Mouse (Mus musculus): ENCODE measurements around the gene St6galnac3. TPM values are rescaled to one million over a fixed set of nuclear protein-coding genes. Genes with fewer than 3 reads are reported as not detected.

Gene St6galnac3
- polyA plus RNA-seq, 1 experiment from 2014 or later = 31.9 TPM

- Histone ChIP-seq H3K4me2 (no peak overlapping the region), H3K36me3 (no peaks in the 10 kb centered on the region), H3K4me1 (no peaks in the 10 kb centered on the region), H3K4me3 (no peak overlapping the region), H3K9ac (no peak overlapping the region), H3K9me3 (no peaks in the 10 kb centered on the region), H3K27ac (no peak overlapping the region), H3K27me3 (no peaks in the 10 kb centered on the region)
- no peak for ATAC-seq (ENCODE audit: borderline replicate concordance, extremely low read depth, low FRiP score, low TSS enrichment)
- WGBS = 79% methylated on average over 2 of the region's 2 CpGs
These were observed 551.4 kb downstream of the St6galnac3 start for GRCm38 (mm10) chr3:153173567-153173966.

GRCm38 (mm10) chr3:153170146-153170545 lies 554.8 kb downstream of the St6galnac3 start:
- Histone ChIP-seq H3K36me3 (no peaks in the 10 kb centered on the region), H3K9ac (no peak overlapping the region), H3K27me3 (no peaks in the 10 kb centered on the region), H3K9me3 (no peaks in the 10 kb centered on the region), H3K4me1 (no peaks in the 10 kb centered on the region), H3K27ac (no peak overlapping the region), H3K4me2 (no peak overlapping the region), H3K4me3 (no peak overlapping the region)
- 87% methylated on average over 4 of the region's 4 CpGs for WGBS
- no peak for ATAC-seq (ENCODE audit: borderline replicate concordance, extremely low read depth, low FRiP score, low TSS enrichment)

- no peak for ATAC-seq (ENCODE audit: borderline replicate concordance, extremely low read depth, low FRiP score, low TSS enrichment)
- H3K27me3 ChIP-seq = no peaks in the 10 kb centered on the region
- no peak overlapping the region for H3K27ac ChIP-seq
- H3K4me1 ChIP-seq = no peaks in the 10 kb centered on the region
- H3K4me3 ChIP-seq = no peak overlapping the region
- no peaks in the 10 kb centered on the region for H3K36me3 ChIP-seq
- no peak overlapping the region for H3K9ac ChIP-seq
- 80% methylated on average over 11 of the region's 11 CpGs for WGBS
- H3K9me3 ChIP-seq = no peaks in the 10 kb centered on the region
- H3K4me2 ChIP-seq = no peak overlapping the region
These were observed 555.2 kb downstream of the St6galnac3 start for GRCm38 (mm10) chr3:153169744-153170143.

GRCm38 (mm10) chr3:153161676-153162075 lies 563.3 kb downstream of the St6galnac3 start:
- no peak for ATAC-seq (ENCODE audit: borderline replicate concordance, extremely low read depth, low FRiP score, low TSS enrichment)
- WGBS = 43% methylated on average over 9 of the region's 9 CpGs

GRCm38 (mm10) chr3:153160683-153161082 lies 564.3 kb downstream of the St6galnac3 start:
- H3K4me2 ChIP-seq = no peak overlapping the region
- H3K27me3 ChIP-seq = no peaks in the 10 kb centered on the region
- H3K4me1 ChIP-seq = no peaks in the 10 kb centered on the region
- no peak for ATAC-seq (ENCODE audit: borderline replicate concordance, extremely low read depth, low FRiP score, low TSS enrichment)
- H3K4me3 ChIP-seq = no peak overlapping the region
- no peaks in the 10 kb centered on the region for H3K36me3 ChIP-seq
- no peaks in the 10 kb centered on the region for H3K9me3 ChIP-seq
- WGBS = 76% methylated on average over 5 of the region's 5 CpGs
- no peak overlapping the region for H3K27ac ChIP-seq
- H3K9ac ChIP-seq = no peak overlapping the region

More at GRCm38 (mm10) chr3:153161676-153162075, 563.3 kb downstream of the St6galnac3 start:
- no peak overlapping the region for H3K27ac ChIP-seq
- no peaks in the 10 kb centered on the region for H3K9me3 ChIP-seq
- no peaks in the 10 kb centered on the region for H3K4me1 ChIP-seq
- H3K4me2 ChIP-seq = no peak overlapping the region
- no peaks in the 10 kb centered on the region for H3K27me3 ChIP-seq
- no peak overlapping the region for H3K4me3 ChIP-seq
- no peaks in the 10 kb centered on the region for H3K36me3 ChIP-seq
- no peak overlapping the region for H3K9ac ChIP-seq

- Histone ChIP-seq H3K4me1 (no peaks in the 10 kb centered on the region), H3K4me2 (no peak overlapping the region), H3K9ac (no peak overlapping the region), H3K27me3 (no peaks in the 10 kb centered on the region), H3K27ac (no peak overlapping the region), H3K9me3 (no peaks in the 10 kb centered on the region), H3K36me3 (no peaks in the 10 kb centered on the region), H3K4me3 (no peak overlapping the region)
- peak; percentile 77; the same call in 1 of the 2 replicates for ATAC-seq (ENCODE audit: borderline replicate concordance, extremely low read depth, low FRiP score, low TSS enrichment)
- 15% methylated on average over 2 of the region's 2 CpGs for WGBS
These were observed 576.1 kb downstream of the St6galnac3 start for GRCm38 (mm10) chr3:153148887-153149286.

Small RNA genes lying within 50 kb of the gene (microRNA-seq; reads per million reads assigned to microRNA genes)
- gene Gm27405 = not detected

Other genes with a start within 250 kb of the St6galnac3 start
- gene Asb17, start 119.0 kb upstream of the St6galnac3 start, polyA plus RNA-seq (2015; fragmentation: Nextera tagmentation; extraction: Ambion mirVana) = 0.05 and 0.08 TPM in 2 replicates
- 0.06 and 0.11 TPM in 2 replicates for gene Msh4, start 181.0 kb upstream of the St6galnac3 start, polyA plus RNA-seq (2015; fragmentation: Nextera tagmentation; extraction: Ambion mirVana)
- gene Rabggtb, start 187.8 kb upstream of the St6galnac3 start, polyA plus RNA-seq (2015; fragmentation: Nextera tagmentation; extraction: Ambion mirVana) = 48.6 and 49.6 TPM in 2 replicates
- 53.2 and 60.5 TPM in 2 replicates for gene Acadm, start 219.5 kb upstream of the St6galnac3 start, polyA plus RNA-seq (2015; fragmentation: Nextera tagmentation; extraction: Ambion mirVana)
- 0.25 and 0.33 TPM in 2 replicates for gene Slc44a5, start 248.3 kb upstream of the St6galnac3 start, polyA plus RNA-seq (2015; fragmentation: Nextera tagmentation; extraction: Ambion mirVana)

Data from lung, embryonic 15.5 days (tissue).